Mouse (Mus musculus): ENCODE data around the gene Ddx41.

GRCm38 (mm10) chr13:55575932-55576331 lies 39.5 kb upstream of the Ddx41 start:
- TF ChIP-seq CTCF (conservative IDR thresholded peaks at IDR 0.05; ENCODE audit: insufficient read depth, insufficient read length, low read depth, low read length): no peak
- no peak for TF ChIP-seq POLR2A (IDR thresholded peaks at IDR 0.05; ENCODE audit: low read depth, low read length)
